Mouse (Mus musculus): Measurements from ENCODE around the gene Agpat1. TPM values are rescaled to one million over a fixed set of nuclear protein-coding genes. Genes with fewer than 3 reads are reported as not detected.

Agpat1 gene
- total RNA-seq, 4 experiments from 2014 or later = 66.5 to 78.4 (median 73.4) TPM

DNA sequence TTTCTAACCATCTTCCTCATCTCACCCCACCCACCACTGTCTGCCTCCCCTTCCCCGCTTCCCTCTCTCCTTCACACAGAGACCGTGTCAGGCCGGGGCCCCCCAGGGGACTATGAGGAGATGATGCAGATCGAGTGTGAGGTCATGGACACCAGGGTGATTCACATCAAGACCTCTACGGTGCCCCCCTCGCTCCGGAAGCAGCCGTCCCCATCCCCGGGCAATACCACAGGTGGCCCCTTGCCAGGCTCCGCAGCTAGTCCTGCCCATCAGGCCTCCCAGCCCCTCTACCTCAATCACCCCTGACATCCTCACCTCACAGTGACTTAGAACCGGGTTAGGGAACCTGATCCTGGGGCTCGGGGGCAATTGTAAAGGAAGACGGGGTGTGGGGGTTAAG, 50.3 kb downstream of the Agpat1 start:
- DNase-seq (ENCODE audit: low spot score) = no peak

DNA sequence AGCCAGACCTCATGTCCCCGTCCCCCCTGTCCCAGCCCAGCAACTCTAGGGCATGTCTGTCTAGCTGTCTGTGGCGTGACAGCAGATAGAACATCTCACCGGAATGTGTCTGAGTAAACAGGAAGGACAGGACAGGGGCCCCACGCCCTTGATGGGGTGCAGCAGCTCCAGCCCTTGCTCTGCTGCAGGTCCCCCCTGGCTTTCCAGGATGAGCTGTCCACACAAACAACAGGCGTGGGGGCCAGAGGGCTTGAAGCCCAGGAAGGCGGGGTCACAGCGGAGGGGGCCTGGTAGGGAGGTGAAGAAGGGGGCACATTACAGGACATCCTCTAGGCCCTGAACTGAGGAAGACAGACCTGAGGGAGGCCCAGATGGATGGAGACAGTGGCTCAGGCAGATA, 51.1 kb downstream of the Agpat1 start:
- no peak for DNase-seq (ENCODE audit: low spot score)

DNA sequence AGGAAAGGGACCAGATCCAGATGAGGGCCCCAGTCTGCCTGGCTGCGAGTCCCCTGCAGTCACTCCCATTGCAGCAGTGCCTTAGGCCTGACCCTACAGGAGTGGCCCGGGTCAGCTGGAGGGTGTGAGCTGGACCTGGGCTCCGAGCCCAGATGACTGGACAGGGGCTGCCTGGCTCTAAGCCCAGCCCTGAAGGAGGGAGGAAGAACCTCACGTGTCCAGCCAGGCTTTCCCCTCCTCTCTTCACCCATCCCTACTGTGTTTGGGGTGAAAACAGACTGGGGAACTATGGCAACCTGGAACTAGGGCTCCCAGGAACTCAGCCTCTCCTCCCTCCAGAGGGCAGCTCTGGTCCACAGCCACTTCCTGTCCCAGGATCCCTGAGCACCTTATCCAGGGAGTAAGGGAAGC, 51.5 kb downstream of the Agpat1 start:
- DNase-seq (ENCODE audit: low spot score) = peak; percentile 96

DNA sequence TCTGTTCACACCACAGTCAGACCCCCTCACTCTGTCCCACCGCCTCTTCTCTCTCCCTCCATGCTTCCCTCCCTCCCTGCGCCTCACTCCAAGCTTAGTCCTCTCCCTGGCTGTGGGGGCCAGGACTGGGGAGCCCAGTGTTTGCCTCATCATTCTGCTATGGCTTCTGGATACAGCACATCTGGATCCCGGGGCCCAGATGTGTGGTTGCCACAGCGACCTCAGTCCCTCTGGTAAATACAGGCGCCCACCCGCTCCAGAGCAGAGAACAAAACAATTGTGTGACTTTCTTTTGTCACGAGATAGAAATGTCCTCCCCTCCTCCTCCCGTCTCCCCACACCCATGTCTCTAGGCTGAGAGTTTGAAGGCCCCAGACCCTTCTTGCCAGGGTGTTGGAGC, 52.6 kb downstream of the Agpat1 start:
- DNase-seq (ENCODE audit: low spot score) = no peak

DNA sequence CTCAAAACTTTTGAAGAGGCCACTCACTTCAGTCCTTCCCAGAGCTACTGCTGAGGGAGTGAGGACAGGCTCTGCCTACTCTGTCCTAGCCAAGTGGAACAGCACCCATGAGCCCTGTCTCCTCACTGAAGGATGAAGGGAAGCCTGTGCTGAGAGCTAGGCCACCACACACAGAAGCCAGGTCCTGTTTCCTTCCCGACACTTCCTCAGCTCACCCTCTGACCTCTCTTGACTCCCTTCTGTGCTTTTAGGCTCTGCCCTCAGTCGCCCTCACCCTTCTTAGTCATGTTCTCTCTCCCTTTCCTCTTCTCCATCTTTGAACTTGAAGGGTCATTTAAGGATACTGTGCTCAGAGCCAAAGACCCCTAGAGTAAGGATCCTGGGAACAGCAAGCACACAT, 53.2 kb downstream of the Agpat1 start:
- DNase-seq (ENCODE audit: low spot score) = no peak

DNA sequence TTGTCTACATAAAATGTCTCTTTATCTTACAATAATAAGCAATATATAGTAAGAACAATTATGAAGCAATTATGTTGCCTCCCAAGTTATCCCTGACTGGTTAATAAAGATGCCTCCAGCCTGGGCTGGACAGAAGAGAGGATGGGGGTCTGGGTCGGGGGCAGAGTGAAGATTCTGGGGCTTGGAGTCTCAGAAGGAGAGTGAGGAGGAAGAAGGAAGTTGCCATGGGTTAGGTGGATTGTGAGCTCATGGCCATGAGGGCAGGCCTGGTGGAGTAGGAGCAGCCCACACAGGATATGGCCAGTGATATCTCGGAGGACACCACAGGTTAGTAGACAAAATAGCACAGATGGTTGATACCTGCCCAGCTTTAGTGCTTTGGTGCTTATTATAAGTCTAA, 54.1 kb downstream of the Agpat1 start:
- DNase-seq (ENCODE audit: low spot score) = no peak

DNA sequence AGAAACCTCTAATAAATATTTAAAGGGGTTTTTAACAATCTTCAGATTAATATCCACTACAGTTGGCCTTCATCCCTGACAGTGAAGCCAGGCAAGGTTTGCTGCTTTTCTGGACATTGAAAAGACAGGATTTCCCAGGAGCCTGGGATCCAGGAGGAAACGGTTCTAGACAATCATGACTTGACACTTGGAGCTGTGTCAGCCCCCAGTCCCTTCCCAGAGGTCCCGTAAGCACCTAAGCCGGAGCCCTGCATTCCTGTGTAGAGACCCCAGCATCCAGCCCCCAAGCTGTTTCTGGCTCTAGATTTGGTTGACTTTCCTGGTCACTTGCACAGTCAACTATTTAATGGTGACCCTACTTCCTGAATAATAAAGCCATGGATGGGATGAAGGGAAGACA, 54.5 kb downstream of the Agpat1 start:
- DNase-seq (ENCODE audit: low spot score) = no peak

DNA sequence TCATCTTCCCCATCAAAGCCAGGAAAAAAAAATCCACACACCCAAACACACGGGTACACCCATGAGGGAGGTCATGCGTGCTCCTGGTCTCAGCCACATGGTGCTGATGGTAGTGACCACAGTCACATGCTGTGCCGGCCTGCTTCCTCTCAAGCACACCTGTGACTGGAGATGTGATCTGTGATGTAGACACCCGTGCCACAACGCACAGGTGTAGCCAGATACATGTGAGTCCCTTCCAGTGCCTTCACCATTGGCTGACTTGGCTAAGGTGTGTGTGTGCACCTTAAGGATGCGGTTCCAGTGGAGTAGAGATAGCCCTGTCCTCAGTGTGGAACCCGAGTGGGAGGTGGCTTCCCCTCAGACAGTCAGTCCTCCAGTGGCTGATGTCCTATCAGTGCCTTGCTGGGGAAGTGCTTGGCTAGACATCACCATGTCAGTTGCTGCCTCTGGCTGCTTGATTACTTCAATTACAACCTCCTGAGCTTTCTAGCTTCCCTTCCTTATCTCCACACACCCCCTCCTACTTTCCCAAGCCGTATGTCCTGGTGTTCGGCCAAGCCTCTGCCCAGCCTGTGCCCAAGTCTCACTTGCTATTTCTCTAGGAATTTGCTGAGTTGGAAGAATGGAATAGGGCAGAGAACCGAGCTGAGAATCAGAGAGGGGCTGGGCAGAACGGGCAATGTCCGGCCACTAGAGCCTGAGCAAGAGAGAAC, 55.3 kb downstream of the Agpat1 start:
- no peak for DNase-seq (ENCODE audit: low spot score)

DNA sequence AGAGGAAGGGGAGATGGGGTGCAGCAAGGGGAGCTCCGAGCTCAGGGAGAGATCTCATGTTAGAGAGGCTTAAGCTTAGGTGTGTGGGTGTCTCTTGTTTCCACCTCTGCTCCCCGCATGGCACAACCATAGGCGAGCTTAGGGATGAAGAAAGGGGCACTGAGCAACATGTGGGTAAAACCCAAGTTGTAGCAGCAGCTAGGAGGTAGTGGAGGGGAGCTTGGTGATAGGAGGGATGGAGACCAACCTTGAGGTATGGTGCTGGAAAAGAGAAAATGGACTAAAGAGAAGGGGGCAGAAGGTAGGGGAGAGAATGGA, 55.8 kb downstream of the Agpat1 start:
- no peak for DNase-seq (ENCODE audit: low spot score)

DNA sequence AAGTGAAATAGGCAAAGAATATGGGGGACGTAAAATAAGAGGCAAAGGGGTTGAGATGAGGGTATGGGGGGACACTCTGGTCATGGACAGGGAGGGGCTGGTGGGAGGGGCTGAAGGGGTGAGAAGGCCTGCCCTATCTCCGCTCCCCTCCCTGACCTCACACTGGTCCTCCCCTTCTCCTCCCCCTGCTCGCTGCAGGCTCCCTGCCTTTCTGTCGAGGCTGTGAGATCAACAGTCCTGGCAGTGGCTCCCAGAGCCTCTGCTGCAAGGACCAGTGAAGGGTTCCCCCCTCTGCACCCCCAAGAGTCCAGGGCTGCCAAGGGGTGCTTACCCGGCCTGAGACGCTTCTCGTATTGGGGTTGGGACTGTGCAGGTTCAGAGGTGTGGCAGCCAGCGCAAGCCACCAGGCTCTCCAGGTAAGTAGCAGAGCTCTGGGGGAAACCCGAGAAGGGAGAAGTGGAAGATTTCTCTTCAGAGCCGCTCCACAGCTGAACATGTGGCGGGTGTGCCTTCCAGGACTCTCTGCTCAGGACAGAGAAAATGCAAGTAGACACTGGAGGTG, 56.3 kb downstream of the Agpat1 start:
- no peak for DNase-seq (ENCODE audit: low spot score)

DNA sequence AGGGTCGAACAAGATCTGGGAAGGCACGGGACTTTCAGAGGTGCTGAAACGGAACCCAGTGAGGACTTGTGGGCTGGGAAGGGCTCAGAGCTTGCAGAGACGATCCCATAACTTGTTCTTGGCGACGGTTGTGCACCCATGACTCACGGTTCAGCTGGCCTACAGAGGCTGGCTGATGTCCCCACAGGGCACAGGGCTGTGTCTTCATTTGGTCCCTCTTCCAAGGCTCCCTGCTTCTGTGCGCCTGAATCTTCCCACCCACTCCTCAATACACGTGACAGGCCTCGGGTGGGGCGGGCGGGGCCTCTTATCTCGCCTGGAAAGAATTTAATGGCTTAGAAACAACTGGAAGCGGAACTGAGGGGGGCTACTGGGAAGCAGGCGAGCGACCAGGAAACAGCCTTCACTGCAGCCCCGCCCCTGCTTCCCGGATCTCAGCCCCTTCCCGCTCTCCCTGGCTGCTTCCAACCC, 57.1 kb downstream of the Agpat1 start:
- peak; percentile 84 for DNase-seq (ENCODE audit: low spot score)

DNA sequence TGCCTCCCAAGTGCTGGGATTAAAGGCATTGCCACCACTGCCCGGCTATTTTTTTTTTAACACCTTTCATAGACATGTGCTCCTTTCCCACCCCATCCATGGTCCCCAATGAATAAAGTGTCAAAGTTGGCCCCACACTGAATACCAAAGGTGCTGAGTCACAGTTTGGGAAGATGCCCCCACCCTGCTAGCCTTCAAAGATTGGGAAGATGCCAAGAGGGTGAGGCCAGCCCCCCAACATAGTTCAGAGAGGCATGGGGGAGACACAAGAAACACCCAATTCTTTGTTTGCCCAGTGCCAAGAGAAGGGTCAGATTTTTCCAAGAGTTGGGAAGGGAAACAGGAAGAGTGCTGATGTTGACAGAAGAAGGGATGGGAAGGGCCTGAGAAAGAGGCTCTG, 58.4 kb downstream of the Agpat1 start:
- no peak for DNase-seq (ENCODE audit: low spot score)

DNA sequence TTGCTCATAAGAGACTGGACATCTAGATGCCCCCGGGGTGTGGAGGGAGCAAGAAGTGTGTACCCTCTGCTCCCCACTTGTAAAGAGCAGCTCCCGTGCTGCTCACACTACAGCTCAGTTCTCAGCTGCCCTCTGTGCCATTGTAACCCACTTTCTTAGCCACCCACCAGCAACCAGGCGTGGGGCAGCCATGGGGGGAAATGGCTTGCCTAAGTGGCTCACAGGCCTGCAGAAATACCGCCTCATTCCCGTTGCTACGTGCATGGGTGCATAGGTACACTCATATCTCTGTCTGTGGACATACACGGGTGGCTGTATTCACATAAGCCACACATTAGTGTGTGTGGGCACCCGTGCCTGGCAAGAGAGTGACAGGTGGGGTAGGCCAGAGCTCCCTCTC, 58.9 kb downstream of the Agpat1 start:
- no peak for DNase-seq (ENCODE audit: low spot score)

Other genes with a start within 250 kb of the Agpat1 start
- under 1 TPM; 0.16 to 0.68 (median 0.49) TPM for gene Btnl2, start 249.4 kb upstream of the Agpat1 start, total RNA-seq (2022)
- gene Btnl1, start 227.1 kb upstream of the Agpat1 start, total RNA-seq (2022) = not detected
- under 1 TPM in 2 of 4 experiments, not detected in 2; 0.34 to 0.79 TPM for gene BC051142, start 205.4 kb upstream of the Agpat1 start, total RNA-seq (2022)
- not detected for gene Btnl4, start 126.9 kb upstream of the Agpat1 start, total RNA-seq (2022)
- not detected for gene Btnl6, start 86.9 kb upstream of the Agpat1 start, total RNA-seq (2022)
- gene Notch4, start 40.0 kb upstream of the Agpat1 start, total RNA-seq (2022) = 10 to 100 TPM; 25.7 to 32.7 (median 28.6) TPM
- 1 to 10 TPM; 2.0 to 4.5 (median 3.1) TPM for gene Gpsm3, start 14.5 kb upstream of the Agpat1 start, total RNA-seq (2022)
- 10 to 100 TPM; 16.0 to 20.6 (median 17.6) TPM for gene Pbx2, start 13.0 kb upstream of the Agpat1 start, total RNA-seq (2022)
- under 1 TPM in 2 of 4 experiments, not detected in 2; 0.14 to 0.16 TPM for gene Ager, start 6.4 kb upstream of the Agpat1 start, total RNA-seq (2022)
- 10 to 100 TPM; 37.4 to 42.5 (median 39.1) TPM for gene Rnf5, start 572 bp upstream of the Agpat1 start, total RNA-seq (2022)
- 1 to 10 TPM in 3 of 4 experiments, under 1 TPM in 1; 0.94 to 1.3 (median 1.0) TPM for gene Egfl8, start 11.7 kb downstream of the Agpat1 start, total RNA-seq (2022)
- 10 to 100 TPM; 48.1 to 68.8 (median 59.5) TPM for gene Ppt2, start 24.2 kb downstream of the Agpat1 start, total RNA-seq (2022)
- 1 to 10 TPM in 3 of 4 experiments, under 1 TPM in 1; 0.92 to 1.4 (median 1.1) TPM for gene Prrt1, start 25.3 kb downstream of the Agpat1 start, total RNA-seq (2022)
- 1 to 10 TPM; 6.9 to 9.7 (median 8.6) TPM for gene Fkbpl, start 40.5 kb downstream of the Agpat1 start, total RNA-seq (2022)
- gene Atf6b, start 42.9 kb downstream of the Agpat1 start, total RNA-seq (2022) = 10 to 100 TPM; 14.4 to 19.9 (median 16.0) TPM
- 10 to 100 TPM; 22.4 to 34.3 (median 32.2) TPM for gene Tnxb, start 66.3 kb downstream of the Agpat1 start, total RNA-seq (2022)
- gene C4b, start 139.6 kb downstream of the Agpat1 start, total RNA-seq (2022) = 10 to 100 TPM; 14.3 to 71.5 (median 21.2) TPM
- gene Cyp21a1, start 200.3 kb downstream of the Agpat1 start, total RNA-seq (2022) = under 1 TPM in 1 of 4 experiments, not detected in 3; 0.35 TPM
- gene Stk19, start 232.7 kb downstream of the Agpat1 start, total RNA-seq (2022) = 10 to 100 TPM in 2 of 4 experiments, 1 to 10 TPM in 2; 8.2 to 14.6 (median 9.5) TPM
- 10 to 100 TPM; 10.6 to 15.9 (median 11.5) TPM for gene Dxo, start 232.8 kb downstream of the Agpat1 start, total RNA-seq (2022)
- 10 to 100 TPM; 21.8 to 29.1 (median 25.8) TPM for gene Skiv2l, start 245.9 kb downstream of the Agpat1 start, total RNA-seq (2022)
- 10 to 100 TPM; 16.6 to 17.9 (median 16.7) TPM for gene Nelfe, start 246.1 kb downstream of the Agpat1 start, total RNA-seq (2022)